Mouse (Mus musculus) lung, adult 2 months (tissue): ENCODE measurements around the gene 4930519G04Rik.

Experiments used
- CTCF ChIP-seq: fragments of 200-500 bp; IDR thresholded peaks from 2 replicates; pipeline ENCODE4 v1.5.1; 2011; ENCODE audit warnings: mild to moderate bottlenecking, low read length, control low read depth; ENCODE audit not compliant: insufficient read depth
- POLR2A ChIP-seq: fragments of 200-500 bp; IDR thresholded peaks from 2 replicates; pipeline ENCODE4 v1.6.1; 2011; ENCODE audit warnings: low read depth, mild to moderate bottlenecking, control low read depth, low read length, borderline replicate concordance; ENCODE audit errors: extremely low read depth

- TF ChIP-seq CTCF, result no peak
- TF ChIP-seq POLR2A, result no peak
Measured at GRCm38 (mm10) chr5:114886801-114887200, 33.3 kb downstream of the 4930519G04Rik start.
